In the genomic region with DNA sequence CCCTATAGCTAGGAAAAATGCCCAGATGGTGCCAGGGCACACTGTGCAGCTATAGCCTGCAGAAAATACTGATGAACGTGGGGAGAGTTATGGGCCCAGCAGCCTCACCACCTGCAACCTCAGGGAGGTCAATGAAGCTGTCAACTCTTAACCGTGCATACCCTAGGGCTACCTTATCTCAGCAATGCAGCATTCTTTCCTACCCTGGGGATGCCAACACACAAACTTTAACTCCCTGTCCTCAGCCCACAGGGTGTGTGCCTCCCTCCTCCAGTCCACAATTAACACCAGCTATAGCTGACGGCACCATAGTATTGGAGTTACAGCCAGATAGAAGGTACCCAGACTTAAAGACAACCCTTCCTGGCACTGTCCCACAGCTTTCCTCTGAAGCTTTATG, we compare ENCODE assay signal across 18 mouse cellular contexts. TPM values are rescaled to one million over a fixed set of nuclear protein-coding genes. Genes with fewer than 3 reads are reported as not detected.
DNase-seq lines count a peak whose midpoint lies in the region; ATAC-seq and TF ChIP-seq lines count a peak whose summit lies in the region.
"Had no signal": no experiment of that assay in that cellular context is flagged by ENCODE, and none has a peak within 500 bp of the region (broad histone marks: within the 10 kb centered on the region; RNA-seq: fewer than 3 reads in every experiment).

No protein-coding gene starts in this region.

- H3K9me3 ChIP-seq in stomach, embryonic 15.5 days = no peaks in the 10 kb centered on the region
- no peaks in the 10 kb centered on the region for H3K9me3 ChIP-seq in stomach, postnatal 0 days (ENCODE audit: control insufficient read depth, low read length)
- no peaks in the 10 kb centered on the region for H3K9me3 ChIP-seq in liver, embryonic 11.5 days (ENCODE audit: control insufficient read depth, low read length)
- H3K9me3 ChIP-seq in midbrain, postnatal 0 days (ENCODE audit: low read length) = no peaks in the 10 kb centered on the region
- H3K9me3 ChIP-seq: embryonic facial prominence, embryonic 12.5 days; forebrain, embryonic 13.5 days; limb, embryonic 13.5 days had no signal

- H3K27me3 ChIP-seq in heart, adult 2 months (ENCODE audit: control insufficient read depth, insufficient read depth, low read length) = no peaks in the 10 kb centered on the region
- H3K27me3 ChIP-seq in stomach, embryonic 15.5 days (replicated peaks) = no peaks in the 10 kb centered on the region
- no peaks in the 10 kb centered on the region for H3K27me3 ChIP-seq in stomach, postnatal 0 days (ENCODE audit: control insufficient read depth, insufficient read depth, low read length)
- no peaks in the 10 kb centered on the region for H3K27me3 ChIP-seq in liver, embryonic 11.5 days (replicated peaks; ENCODE audit: control insufficient read depth, insufficient read depth, low read length)
- H3K27me3 ChIP-seq in midbrain, postnatal 0 days (ENCODE audit: insufficient read depth, low read length) = no peaks in the 10 kb centered on the region
- H3K27me3 ChIP-seq: embryonic facial prominence, embryonic 12.5 days; forebrain, embryonic 13.5 days; limb, embryonic 13.5 days had no signal

- TF ChIP-seq CTCF in heart, adult 2 months (IDR thresholded peaks at IDR 0.05) = no peak
- no peak for TF ChIP-seq CTCF in stomach, postnatal 0 days (IDR thresholded peaks at IDR 0.05; ENCODE audit: low read depth)
- no peak for TF ChIP-seq CTCF in midbrain, postnatal 0 days (IDR thresholded peaks at IDR 0.05)

- H3K9ac ChIP-seq in heart, adult 2 months (ENCODE audit: low read depth, low read length) = no peak overlapping the region
- H3K9ac ChIP-seq in stomach, embryonic 15.5 days = no peak overlapping the region
- H3K9ac ChIP-seq in stomach, postnatal 0 days (ENCODE audit: low read length) = no peak overlapping the region
- H3K9ac ChIP-seq in liver, embryonic 11.5 days (ENCODE audit: low read depth, low read length) = no peak overlapping the region
- no peak overlapping the region for H3K9ac ChIP-seq in midbrain, postnatal 0 days (replicated peaks; ENCODE audit: low read length, poor library complexity, severe bottlenecking)
- H3K9ac ChIP-seq: embryonic facial prominence, embryonic 12.5 days; forebrain, embryonic 13.5 days; limb, embryonic 13.5 days had no signal

- H3K4me2 ChIP-seq in stomach, embryonic 15.5 days = no peak overlapping the region
- no peak overlapping the region for H3K4me2 ChIP-seq in stomach, postnatal 0 days (replicated peaks; ENCODE audit: low read depth)
- no peak overlapping the region for H3K4me2 ChIP-seq in liver, embryonic 11.5 days
- H3K4me2 ChIP-seq in midbrain, postnatal 0 days (ENCODE audit: low read depth, low read length, poor library complexity, severe bottlenecking) = no peak overlapping the region
- H3K4me2 ChIP-seq: embryonic facial prominence, embryonic 12.5 days; forebrain, embryonic 13.5 days; limb, embryonic 13.5 days had no signal

- TF ChIP-seq EP300 in heart, adult 2 months (IDR thresholded peaks at IDR 0.05; ENCODE audit: insufficient read depth, low read depth, low read length) = no peak
- TF ChIP-seq EP300 in stomach, postnatal 0 days (optimal IDR thresholded peaks at IDR 0.05) = no peak

- TF ChIP-seq POLR2A in heart, adult 2 months (IDR thresholded peaks at IDR 0.05; ENCODE audit: insufficient read depth, low read depth, low read length) = no peak

- 47% methylated on average over 3 of the region's 3 CpGs for WGBS in heart, adult 2 months
- WGBS in stomach, embryonic 15.5 days = 76% methylated on average over 3 of the region's 3 CpGs
- WGBS in stomach, postnatal 0 days = 79% methylated on average over 3 of the region's 3 CpGs
- WGBS in liver, embryonic 11.5 days = 43% methylated on average over 3 of the region's 3 CpGs
- 80% methylated on average over 3 of the region's 3 CpGs for WGBS in midbrain, postnatal 0 days

- H3K79me2 ChIP-seq in heart, adult 2 months (replicated peaks; ENCODE audit: control insufficient read depth, insufficient read depth, low read length) = no peaks in the 10 kb centered on the region

- no peaks in the 10 kb centered on the region for H3K36me3 ChIP-seq in heart, adult 2 months (ENCODE audit: control insufficient read depth, insufficient read depth, low read length)
- peaks cover 9% of the 10 kb centered on the region; the same call in 1 of the 2 replicates for H3K36me3 ChIP-seq in stomach, embryonic 15.5 days
- H3K36me3 ChIP-seq in stomach, postnatal 0 days (ENCODE audit: control insufficient read depth, insufficient read depth, low read length) = peaks cover 4% of the 10 kb centered on the region; the same call in 1 of the 2 replicates
- peaks cover 3% of the 10 kb centered on the region; the same call in 1 of the 2 replicates for H3K36me3 ChIP-seq in liver, embryonic 11.5 days (ENCODE audit: control insufficient read depth, insufficient read depth, low read length)
- H3K36me3 ChIP-seq in midbrain, postnatal 0 days (ENCODE audit: insufficient read depth, low read length) = peaks cover 30% of the 10 kb centered on the region

- peak overlapping the region; percentile 47; the same call in 1 of the 2 replicates for H3K27ac ChIP-seq in heart, adult 2 months
- no peak overlapping the region for H3K27ac ChIP-seq in stomach, embryonic 15.5 days
- H3K27ac ChIP-seq in stomach, postnatal 0 days (replicated peaks) = no peak overlapping the region
- H3K27ac ChIP-seq in liver, embryonic 11.5 days (ENCODE audit: low read depth, low read length) = no peak overlapping the region
- H3K27ac ChIP-seq in midbrain, postnatal 0 days (ENCODE audit: low read depth, low read length) = no peak overlapping the region
- H3K27ac ChIP-seq: embryonic facial prominence, embryonic 12.5 days; forebrain, embryonic 13.5 days; hindbrain, postnatal 0 days; limb, embryonic 13.5 days had no signal

- H3K4me1 ChIP-seq in heart, adult 2 months (ENCODE audit: control insufficient read depth, insufficient read depth, low read length) = peaks cover 3% of the 10 kb centered on the region; the same call in 1 of the 2 replicates
- no peaks in the 10 kb centered on the region for H3K4me1 ChIP-seq in stomach, embryonic 15.5 days
- no peaks in the 10 kb centered on the region for H3K4me1 ChIP-seq in stomach, postnatal 0 days (replicated peaks; ENCODE audit: control insufficient read depth, insufficient read depth)
- H3K4me1 ChIP-seq in liver, embryonic 11.5 days (replicated peaks; ENCODE audit: control insufficient read depth, insufficient read depth, low read length) = peaks cover 13% of the 10 kb centered on the region
- H3K4me1 ChIP-seq in midbrain, postnatal 0 days (ENCODE audit: insufficient read depth, low read length) = no peaks in the 10 kb centered on the region
- H3K4me1 ChIP-seq: embryonic facial prominence, embryonic 12.5 days; forebrain, embryonic 13.5 days had no signal

- DNase-seq in heart, adult 2 months = peak in 1 of 2 experiments; percentile 20
- no peak for DNase-seq in heart, postnatal 25 days (ENCODE audit: low spot score)
- DNase-seq in stomach, postnatal 0 days (ENCODE audit: low spot score) = no peak
- no peak for DNase-seq in liver, embryonic 11.5 days (ENCODE audit: low spot score)
- DNase-seq in testis, postnatal 10 days (ENCODE audit: low spot score) = no peak
- no peak for DNase-seq in adrenal gland, postnatal 25 days
- no peak for DNase-seq in midbrain, postnatal 0 days (ENCODE audit: low spot score)
- DNase-seq: cerebellum, postnatal 25 days; kidney, adult 9 months; lung, postnatal 10 days; right cerebral cortex, adult 18-20 months; spleen, adult 18-20 months; thymus, postnatal 4 days had no signal

- H3K4me3 ChIP-seq in heart, adult 2 months = no peak overlapping the region
- H3K4me3 ChIP-seq in stomach, embryonic 15.5 days (replicated peaks) = no peak overlapping the region
- H3K4me3 ChIP-seq in stomach, postnatal 0 days (ENCODE audit: low read depth, low read length) = no peak overlapping the region
- no peak overlapping the region for H3K4me3 ChIP-seq in liver, embryonic 11.5 days (ENCODE audit: low read depth, low read length)
- no peak overlapping the region for H3K4me3 ChIP-seq in midbrain, postnatal 0 days (ENCODE audit: low read depth, low read length)
- H3K4me3 ChIP-seq: embryonic facial prominence, embryonic 12.5 days; forebrain, embryonic 13.5 days; limb, embryonic 13.5 days had no signal

- ATAC-seq in stomach, embryonic 15.5 days (ENCODE audit: insufficient read depth, low FRiP score, low read depth) = peak; percentile 37; the same call in 1 of the 2 replicates
- ATAC-seq in stomach, postnatal 0 days (ENCODE audit: low FRiP score, low TSS enrichment) = no peak
- ATAC-seq in liver, embryonic 11.5 days (replicated peaks; ENCODE audit: low FRiP score) = peak; percentile 88
- ATAC-seq in midbrain, postnatal 0 days (ENCODE audit: low FRiP score) = no peak
- ATAC-seq: forebrain, embryonic 13.5 days; hindbrain, postnatal 0 days had no signal

- intact Hi-C loops in heart, adult 2 months (cut with DNase I) = no loop called here
- intact Hi-C loops in heart, postnatal 25 days (cut with DNase I) = no loop called here

RNA-seq across cellular contexts. Expression of gene Chid1, which starts 20.7 kb away (rescaled TPM):
- 10 to 100 TPM; 45.9 to 52.7 TPM for total RNA-seq in heart, adult 2 months (2021)
- polyA plus RNA-seq in heart, adult 2 months (2012; rRNA removed) = 20.2 and 30.1 TPM in 2 replicates
- 10 to 100 TPM; 46.6 to 47.1 TPM for total RNA-seq in heart, postnatal 25 days (2021)
- 50.7 and 58.0 TPM in 2 replicates for polyA plus RNA-seq in stomach, embryonic 15.5 days (2015; fragmentation: Nextera tagmentation; extraction: Ambion mirVana)
- 20.8 and 22.6 TPM in 2 replicates for polyA plus RNA-seq in stomach, postnatal 0 days (2015; fragmentation: Nextera tagmentation; extraction: Ambion mirVana)
- 39.2 and 48.1 TPM in 2 replicates for polyA plus RNA-seq in liver, embryonic 11.5 days (2014; fragmentation: Nextera tagmentation; extraction: Ambion mirVana)
- 50.5 and 57.8 TPM in 2 replicates for total RNA-seq in adrenal gland, postnatal 25 days (2021)
- 35.4 and 42.8 TPM in 2 replicates for total RNA-seq in midbrain, postnatal 0 days (2014; rRNA removed)
- 47.5 and 55.4 TPM in 2 replicates for polyA plus RNA-seq in midbrain, postnatal 0 days (2015; fragmentation: Nextera tagmentation; extraction: Ambion mirVana)

RNA-seq across cellular contexts. Expression of gene Ap2a2, which starts 43.0 kb away (rescaled TPM):
- 10 to 100 TPM; 55.1 to 58.3 TPM for total RNA-seq in heart, adult 2 months (2021)
- 28.5 and 29.9 TPM in 2 replicates for polyA plus RNA-seq in heart, adult 2 months (2012; rRNA removed)
- 10 to 100 TPM; 48.9 to 56.1 TPM for total RNA-seq in heart, postnatal 25 days (2021)
- polyA plus RNA-seq in stomach, embryonic 15.5 days (2015; fragmentation: Nextera tagmentation; extraction: Ambion mirVana) = 78.4 TPM in 2 replicates
- 30.8 and 33.0 TPM in 2 replicates for polyA plus RNA-seq in stomach, postnatal 0 days (2015; fragmentation: Nextera tagmentation; extraction: Ambion mirVana)
- 94.4 and 102 TPM in 2 replicates for polyA plus RNA-seq in liver, embryonic 11.5 days (2014; fragmentation: Nextera tagmentation; extraction: Ambion mirVana)
- 53.4 and 53.8 TPM in 2 replicates for total RNA-seq in adrenal gland, postnatal 25 days (2021)
- 203 and 220 TPM in 2 replicates for total RNA-seq in midbrain, postnatal 0 days (2014; rRNA removed)
- 129 TPM in 2 replicates for polyA plus RNA-seq in midbrain, postnatal 0 days (2015; fragmentation: Nextera tagmentation; extraction: Ambion mirVana)

RNA-seq across cellular contexts. Expression of gene Tspan4, which starts 43.9 kb away (rescaled TPM):
- total RNA-seq in heart, adult 2 months (2021) = 10 to 100 TPM; 17.1 to 40.0 TPM
- polyA plus RNA-seq in heart, adult 2 months (2012; rRNA removed) = 61.9 and 77.5 TPM in 2 replicates
- 10 to 100 TPM; 17.5 to 39.0 TPM for total RNA-seq in heart, postnatal 25 days (2021)
- 69.8 and 72.8 TPM in 2 replicates for polyA plus RNA-seq in stomach, embryonic 15.5 days (2015; fragmentation: Nextera tagmentation; extraction: Ambion mirVana)
- polyA plus RNA-seq in stomach, postnatal 0 days (2015; fragmentation: Nextera tagmentation; extraction: Ambion mirVana) = 56.9 and 58.7 TPM in 2 replicates
- polyA plus RNA-seq in liver, embryonic 11.5 days (2014; fragmentation: Nextera tagmentation; extraction: Ambion mirVana) = 77.9 and 78.2 TPM in 2 replicates
- total RNA-seq in adrenal gland, postnatal 25 days (2021) = 70.9 and 99.3 TPM in 2 replicates
- total RNA-seq in midbrain, postnatal 0 days (2014; rRNA removed) = 91.4 and 94.8 TPM in 2 replicates
- 68.1 and 75.7 TPM in 2 replicates for polyA plus RNA-seq in midbrain, postnatal 0 days (2015; fragmentation: Nextera tagmentation; extraction: Ambion mirVana)

RNA-seq across cellular contexts. Expression of gene Polr2l, which starts 44.0 kb away (rescaled TPM):
- 10 to 100 TPM; 71.7 to 82.8 TPM for total RNA-seq in heart, adult 2 months (2021)
- polyA plus RNA-seq in heart, adult 2 months (2012; rRNA removed) = 62.6 and 64.4 TPM in 2 replicates
- total RNA-seq in heart, postnatal 25 days (2021) = 10 to 100 TPM; 74.3 to 74.7 TPM
- 67.3 and 71.6 TPM in 2 replicates for polyA plus RNA-seq in stomach, embryonic 15.5 days (2015; fragmentation: Nextera tagmentation; extraction: Ambion mirVana)
- 53.4 and 60.2 TPM in 2 replicates for polyA plus RNA-seq in stomach, postnatal 0 days (2015; fragmentation: Nextera tagmentation; extraction: Ambion mirVana)
- 95.3 and 104 TPM in 2 replicates for polyA plus RNA-seq in liver, embryonic 11.5 days (2014; fragmentation: Nextera tagmentation; extraction: Ambion mirVana)
- 89.5 and 102 TPM in 2 replicates for total RNA-seq in adrenal gland, postnatal 25 days (2021)
- 27.0 and 28.9 TPM in 2 replicates for total RNA-seq in midbrain, postnatal 0 days (2014; rRNA removed)
- 77.9 and 78.5 TPM in 2 replicates for polyA plus RNA-seq in midbrain, postnatal 0 days (2015; fragmentation: Nextera tagmentation; extraction: Ambion mirVana)

RNA-seq across cellular contexts. Expression of gene Cd151, which starts 51.7 kb away (rescaled TPM):
- total RNA-seq in heart, adult 2 months (2021) = 100 to 1,000 TPM; 272 to 334 TPM
- 395 and 491 TPM in 2 replicates for polyA plus RNA-seq in heart, adult 2 months (2012; rRNA removed)
- total RNA-seq in heart, postnatal 25 days (2021) = 100 to 1,000 TPM; 280 TPM
- 25.6 and 26.6 TPM in 2 replicates for polyA plus RNA-seq in stomach, embryonic 15.5 days (2015; fragmentation: Nextera tagmentation; extraction: Ambion mirVana)
- 22.6 and 27.5 TPM in 2 replicates for polyA plus RNA-seq in stomach, postnatal 0 days (2015; fragmentation: Nextera tagmentation; extraction: Ambion mirVana)
- 20.6 and 22.3 TPM in 2 replicates for polyA plus RNA-seq in liver, embryonic 11.5 days (2014; fragmentation: Nextera tagmentation; extraction: Ambion mirVana)
- 287 and 310 TPM in 2 replicates for total RNA-seq in adrenal gland, postnatal 25 days (2021)
- total RNA-seq in midbrain, postnatal 0 days (2014; rRNA removed) = 46.4 and 52.9 TPM in 2 replicates
- 13.6 and 15.0 TPM in 2 replicates for polyA plus RNA-seq in midbrain, postnatal 0 days (2015; fragmentation: Nextera tagmentation; extraction: Ambion mirVana)

Comparison
In these comparisons a context has a peak if more than half of its experiments do, and no peak if none do; other contexts are left out.
1. ATAC-seq: peak in stomach, embryonic 15.5 days (single experiment) and liver, embryonic 11.5 days (single experiment); none in stomach, postnatal 0 days (single experiment) and midbrain, postnatal 0 days (single experiment).